Mouse (Mus musculus) adrenal gland, postnatal 14 days (tissue): Measurements from ENCODE around the gene Rfx7. TPM values are rescaled to one million over a fixed set of nuclear protein-coding genes. Genes with fewer than 3 reads are reported as not detected.

Source experiments
- DNase-seq: peaks from one replicate; pipeline ENCODE4 v3.0.0; 2021; ENCODE audit warnings: mixed read lengths
- total RNA-seq: library from RNA; stranded (reverse); gene quantifications from 2 replicates; pipeline ENCODE4 v1.2.3, GENCODE M21; 2021

Gene Rfx7
- total RNA-seq, 1 experiment from 2014 or later = 22.4 TPM

- DNase-seq = no peak
These were observed 11.6 kb downstream of the Rfx7 start for GRCm38 (mm10) chr9:72543590-72543989.

DNA sequence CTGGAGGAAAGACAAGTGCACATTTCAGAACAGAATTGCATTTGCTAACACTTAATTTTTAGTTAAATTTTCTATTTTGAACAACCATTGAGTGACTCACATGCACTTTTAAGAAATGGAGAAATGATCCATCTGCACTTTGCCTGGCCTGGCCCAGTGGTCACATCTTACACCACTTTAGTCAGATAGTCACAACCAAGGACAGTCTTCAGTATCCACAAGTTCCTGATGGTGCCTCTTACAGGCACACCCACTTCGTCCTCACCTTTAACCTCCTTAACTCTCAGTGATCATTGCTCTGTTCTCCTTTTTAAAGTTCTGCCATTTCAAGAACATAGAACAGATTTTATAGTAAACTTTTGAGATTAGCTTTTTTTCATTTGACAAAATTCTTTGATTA lies 26.7 kb downstream of the Rfx7 start:
- DNase-seq = no peak

- no peak for DNase-seq
These were observed 28.3 kb downstream of the Rfx7 start for GRCm38 (mm10) chr9:72560316-72560715.

DNA sequence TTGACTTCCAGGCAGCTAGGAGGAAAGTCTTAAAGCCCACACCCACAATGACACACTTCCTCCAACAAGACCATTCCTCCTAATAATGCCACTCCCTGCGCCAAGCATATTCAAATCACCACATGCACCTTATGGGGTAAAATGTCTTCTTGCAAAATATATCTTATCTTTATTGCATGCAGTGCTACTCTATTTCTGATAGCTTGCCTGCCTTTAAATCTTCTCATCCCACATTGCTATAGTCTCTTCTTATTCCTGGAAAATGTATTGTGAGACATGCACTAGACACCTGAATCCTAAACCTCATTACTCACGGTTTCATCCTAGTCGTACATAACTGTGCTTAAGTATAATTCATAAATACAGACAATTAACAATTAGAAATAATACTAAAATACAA lies 31.2 kb downstream of the Rfx7 start:
- DNase-seq = no peak

GRCm38 (mm10) chr9:72567116-72567515 lies 35.1 kb downstream of the Rfx7 start:
- no peak for DNase-seq

DNA sequence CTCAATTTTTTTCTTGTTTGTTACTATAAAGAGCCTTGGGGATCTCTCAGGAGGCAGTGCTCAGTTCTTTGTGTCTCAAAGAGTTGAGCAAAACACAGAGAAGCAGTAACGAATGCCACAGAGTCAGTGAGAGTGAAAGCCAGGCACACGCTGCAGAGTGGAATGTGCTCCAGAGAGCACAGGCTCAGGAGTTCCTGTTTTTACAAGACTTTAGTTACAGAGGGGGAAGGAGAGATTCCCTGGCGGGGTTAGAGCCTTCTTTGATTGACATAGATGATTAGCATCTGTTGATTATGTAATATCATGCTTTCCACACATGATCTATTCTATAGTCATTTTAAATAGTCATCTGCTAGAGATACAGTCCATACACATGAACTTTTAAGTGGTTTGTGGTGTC lies 48.2 kb downstream of the Rfx7 start:
- DNase-seq = no peak

DNA sequence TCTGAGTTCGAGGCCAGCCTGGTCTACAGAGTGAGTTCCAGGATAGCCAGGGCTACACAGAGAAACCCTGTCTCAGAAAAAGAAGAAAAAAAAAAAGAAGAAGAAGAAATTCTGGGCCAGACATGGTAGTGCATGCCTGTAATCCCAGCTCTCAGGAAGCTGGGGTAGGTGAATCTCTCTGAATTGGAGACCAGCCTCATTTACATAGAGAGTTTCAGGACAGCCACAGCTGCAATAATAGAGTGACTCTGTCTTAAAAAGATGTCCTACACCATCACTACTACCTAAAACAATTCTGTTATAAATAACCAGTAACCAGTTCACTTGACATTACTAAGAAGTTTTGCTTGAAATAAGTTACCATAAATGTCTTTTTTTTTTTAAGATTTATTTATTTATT lies 58.8 kb downstream of the Rfx7 start:
- no peak for DNase-seq

- no peak for DNase-seq
These were observed 60.0 kb downstream of the Rfx7 start for GRCm38 (mm10) chr9:72592016-72592415.

DNA sequence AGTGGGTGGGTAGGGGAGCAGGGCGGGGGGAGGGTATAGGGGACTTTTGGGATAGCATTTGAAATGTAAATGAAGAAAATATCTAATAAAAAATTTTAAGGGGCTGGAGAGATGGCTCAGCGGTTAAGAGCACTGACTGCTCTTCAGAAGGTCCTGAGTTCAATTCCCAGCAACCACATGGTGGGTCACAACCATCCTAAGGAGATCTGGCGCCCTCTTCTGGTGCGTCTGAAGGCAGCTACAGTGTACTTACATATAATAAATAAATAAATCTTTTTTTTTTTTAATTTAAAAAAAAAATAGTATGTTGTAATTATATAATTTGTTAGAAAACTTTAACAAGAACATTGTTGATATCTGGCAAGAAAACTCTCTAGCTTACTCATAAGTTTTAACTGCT lies 62.6 kb downstream of the Rfx7 start:
- peak; percentile 59 for DNase-seq

- DNase-seq = no peak
These were observed 68.1 kb downstream of the Rfx7 start for GRCm38 (mm10) chr9:72600142-72600541.

DNA sequence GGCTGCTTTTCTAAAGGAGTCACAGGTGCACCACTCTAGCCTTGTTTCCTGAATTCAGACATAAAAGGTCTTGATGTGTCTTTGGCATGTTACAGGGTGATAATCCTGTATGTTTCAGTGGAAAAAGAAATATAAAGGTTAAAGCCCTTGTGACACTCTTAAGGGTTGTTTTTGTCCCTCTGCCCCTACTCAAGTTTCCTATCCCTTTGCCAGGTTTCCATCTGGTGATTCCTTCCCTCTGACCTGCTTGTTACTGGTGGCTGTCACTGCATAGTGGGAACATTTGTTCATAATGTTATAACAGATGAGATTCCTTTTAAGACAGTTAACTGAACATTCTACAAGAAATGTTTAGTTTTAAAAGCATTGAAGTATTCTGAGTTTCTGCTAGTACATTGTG lies 77.7 kb downstream of the Rfx7 start:
- DNase-seq = no peak

DNA sequence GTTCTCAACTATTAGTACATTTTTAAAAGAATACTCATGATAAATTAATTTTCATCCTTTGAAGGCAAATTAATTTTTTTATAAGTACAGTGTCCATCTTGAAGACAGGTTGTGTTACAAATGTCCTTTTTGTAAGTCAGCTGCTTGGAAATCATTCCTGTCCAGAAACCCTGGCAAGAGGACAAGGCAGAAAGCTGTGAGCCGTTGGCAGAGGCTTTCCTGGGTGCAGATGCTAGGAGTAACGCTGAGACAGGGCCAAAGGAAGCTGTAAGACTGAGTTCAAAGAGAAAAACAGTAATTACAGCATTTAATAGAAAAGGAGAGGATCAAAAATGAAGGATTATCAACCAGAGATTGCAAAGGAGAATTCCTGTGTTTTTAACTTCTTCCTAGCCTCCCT lies 81.8 kb downstream of the Rfx7 start:
- DNase-seq = peak; percentile 31

GRCm38 (mm10) chr9:72614786-72615480 lies 82.9 kb downstream of the Rfx7 start:
- no peak for DNase-seq

DNA sequence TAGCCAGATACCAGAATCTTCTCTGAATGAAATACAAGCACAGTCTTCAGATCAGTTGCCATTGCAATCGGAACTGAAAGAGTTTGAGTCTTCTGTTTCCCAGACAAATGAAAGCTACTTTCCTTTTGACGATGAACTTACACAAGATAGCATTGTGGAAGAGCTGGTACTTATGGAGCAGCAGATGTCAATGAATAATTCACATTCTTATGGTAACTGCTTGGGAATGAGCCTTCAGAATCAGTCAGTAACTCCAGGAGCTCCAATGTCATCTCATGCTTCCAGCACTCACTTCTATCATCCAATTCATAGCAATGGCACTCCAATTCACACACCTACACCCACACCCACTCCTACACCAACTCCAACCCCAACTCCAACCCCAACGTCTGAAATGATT lies 86.0 kb downstream of the Rfx7 start:
- no peak for DNase-seq

- DNase-seq = no peak
These were observed 91.6 kb downstream of the Rfx7 start for GRCm38 (mm10) chr9:72623605-72624004.

GRCm38 (mm10) chr9:72627598-72627997 lies 95.6 kb downstream of the Rfx7 start:
- no peak for DNase-seq

GRCm38 (mm10) chr9:72628591-72628990 lies 96.6 kb downstream of the Rfx7 start:
- DNase-seq = peak; percentile 65

- no peak for DNase-seq
These were observed 100.2 kb downstream of the Rfx7 start for GRCm38 (mm10) chr9:72632198-72632597.

DNA sequence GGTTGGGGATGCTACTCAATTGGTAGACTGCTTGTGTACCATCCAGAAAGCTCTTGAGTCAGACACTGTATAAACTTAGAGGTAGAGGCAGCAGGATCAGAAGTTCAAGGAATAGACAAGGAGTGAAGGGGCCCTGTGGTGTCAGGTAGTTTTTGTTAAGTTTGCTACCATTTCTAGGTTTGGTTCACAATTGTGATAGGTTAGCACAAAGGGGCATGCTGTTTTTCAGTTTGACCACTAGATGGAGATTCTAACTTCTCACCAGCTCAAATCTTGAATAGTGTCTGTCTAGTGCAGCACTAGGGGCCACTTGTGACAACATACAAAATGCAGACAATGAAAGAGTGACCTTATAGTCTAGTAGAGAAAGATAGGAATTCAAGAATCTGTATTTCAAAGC lies 103.1 kb downstream of the Rfx7 start:
- no peak for DNase-seq

DNA sequence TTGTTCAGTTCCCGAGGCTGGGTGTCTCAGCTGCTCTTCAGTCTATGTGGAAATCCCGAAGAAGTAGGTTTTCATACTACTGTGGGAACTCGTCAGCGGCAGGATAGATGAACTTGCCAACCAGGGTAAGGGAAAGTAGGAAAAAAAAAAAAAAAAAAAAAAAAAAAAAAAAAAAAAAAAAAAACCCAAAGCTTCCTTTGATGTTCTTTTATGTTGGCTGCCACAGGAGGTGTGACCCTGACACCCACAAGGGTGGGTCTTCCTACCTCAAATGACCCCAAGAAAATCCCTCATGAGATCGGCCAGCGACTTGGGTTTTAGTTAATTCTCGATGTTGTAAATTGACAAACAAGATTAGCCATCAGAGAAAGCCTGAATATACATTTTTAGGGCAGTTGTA lies 104.5 kb downstream of the Rfx7 start:
- no peak for DNase-seq

DNA sequence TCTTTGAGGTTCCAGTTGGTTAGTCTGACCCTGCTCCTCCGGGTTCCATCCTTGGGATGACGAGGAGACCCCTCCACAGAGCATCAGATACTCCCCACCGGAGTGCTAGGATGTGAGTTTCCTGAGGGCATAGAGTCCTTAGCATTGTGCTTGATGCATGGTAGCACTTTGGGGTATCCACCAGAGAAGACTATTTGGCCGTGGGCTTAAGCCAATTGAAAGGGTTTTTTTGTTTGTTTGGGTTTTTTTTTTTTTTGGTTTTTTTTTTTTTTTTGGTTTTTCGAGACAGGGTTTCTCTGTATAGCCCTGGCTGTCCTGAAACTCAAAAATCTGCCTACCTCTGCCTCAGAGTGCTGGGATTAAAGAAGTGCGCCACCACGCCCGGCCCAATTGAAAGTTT lies 105.2 kb downstream of the Rfx7 start:
- DNase-seq = no peak

GRCm38 (mm10) chr9:72638951-72639842 lies 107.2 kb downstream of the Rfx7 start:
- no peak for DNase-seq

DNA sequence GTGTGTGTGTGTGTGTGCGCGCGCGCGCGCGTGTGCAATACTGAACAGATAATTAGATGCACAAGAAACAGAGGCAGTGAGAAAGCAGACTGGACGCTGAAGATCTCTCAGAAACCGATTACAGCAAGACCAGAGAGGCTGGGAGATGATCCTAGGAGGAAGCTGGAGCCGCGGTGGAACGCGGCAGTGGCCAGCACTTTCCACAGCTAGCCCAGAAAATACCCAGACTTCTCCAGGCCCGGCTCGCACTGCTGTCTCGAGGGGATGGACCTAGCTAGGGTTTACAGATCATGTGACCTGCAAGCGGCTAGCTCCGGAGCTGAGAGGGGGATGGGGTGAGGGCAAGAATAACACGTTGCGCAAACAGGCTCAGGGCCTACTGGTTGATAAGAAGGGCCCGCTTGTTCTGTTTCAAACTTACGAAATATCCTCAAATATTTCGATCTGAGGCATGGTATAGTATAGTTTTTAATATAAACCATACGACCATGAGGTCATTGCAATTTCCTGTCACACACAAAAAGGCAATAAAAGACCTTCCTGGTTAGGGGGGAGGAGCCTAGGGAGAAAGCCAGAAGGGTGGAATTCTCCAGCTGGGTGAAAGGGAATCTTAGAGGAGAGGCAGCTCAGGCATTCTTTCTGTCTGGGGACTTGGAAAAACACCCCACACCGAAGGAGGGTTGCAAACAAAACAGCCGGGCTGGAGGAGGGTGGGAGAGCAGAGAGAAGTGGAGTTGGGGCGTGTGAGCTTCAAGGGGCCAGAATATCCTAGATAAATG lies 108.0 kb downstream of the Rfx7 start:
- DNase-seq = peak; percentile 93
